Mouse (Mus musculus) neural tube, embryonic 11.5 days (tissue): ENCODE measurements around the gene Irf6. TPM values are rescaled to one million over a fixed set of nuclear protein-coding genes. Genes with fewer than 3 reads are reported as not detected.
A peak's percentile ranks its signal among the peaks of the same experiment; 100 is the strongest.

ENCODE experiments used
- ATAC-seq: fragments of 200-750 bp; cut with Nextera tagmentation; 2 replicates; pipeline ENCODE4 v1.8.0; 2017; ENCODE audit warnings: moderate number of reproducible peaks, mild to moderate bottlenecking, moderate TSS enrichment, moderate library complexity; ENCODE audit not compliant: insufficient read depth, low FRiP score, low TSS enrichment
- DNase-seq: peaks from one replicate; pipeline ENCODE4 v3.0.0-alpha.2; 2015; ENCODE audit warnings: low spot score
- H3K27ac ChIP-seq: fragments of 300-500 bp; sonication (generic); 2 replicates; pipeline ENCODE4 v1.5.1; 2014; ENCODE audit warnings: low read depth, mild to moderate bottlenecking, low read length
- H3K27me3 ChIP-seq: fragments of 300-500 bp; sonication (generic); 2 replicates; pipeline ENCODE4 v1.6.1; 2014; ENCODE audit warnings: mild to moderate bottlenecking, low read length, mixed read lengths; ENCODE audit not compliant: control insufficient read depth, insufficient read depth
- H3K36me3 ChIP-seq: fragments of 300-500 bp; sonication (generic); 2 replicates; pipeline ENCODE4 v1.6.1; 2014; ENCODE audit warnings: mild to moderate bottlenecking, low read length, moderate library complexity, mixed read lengths; ENCODE audit not compliant: control insufficient read depth, insufficient read depth
- H3K4me1 ChIP-seq: fragments of 300-500 bp; sonication (generic); 2 replicates; pipeline ENCODE4 v1.6.1; 2014; ENCODE audit warnings: low read length, mixed read lengths; ENCODE audit not compliant: control insufficient read depth, insufficient read depth
- H3K4me2 ChIP-seq: fragments of 300-500 bp; sonication (generic); 2 replicates; pipeline ENCODE4 v1.6.1; 2014; ENCODE audit warnings: low read depth, mild to moderate bottlenecking, moderate library complexity
- H3K4me3 ChIP-seq: fragments of 300-500 bp; sonication (generic); 2 replicates; pipeline ENCODE4 v1.5.1; 2014; ENCODE audit warnings: low read depth, low read length
- H3K9ac ChIP-seq: fragments of 300-500 bp; sonication (generic); 2 replicates; pipeline ENCODE4 v1.6.1; 2014; ENCODE audit warnings: mild to moderate bottlenecking, low read length
- H3K9me3 ChIP-seq: fragments of 300-500 bp; sonication (generic); 2 replicates; pipeline ENCODE4 v1.6.1; 2016; ENCODE audit warnings: low read length; ENCODE audit not compliant: control insufficient read depth
- WGBS: fragments of 180-500 bp; shearing (Covaris S2); extraction: QIAGEN DNeasy Blood & Tissue Kit; methylation state at CpG from one replicate; pipeline ENCODE4 v1.1.7; 2014; 5-methylcytosine and 5-hydroxymethylcytosine counted together
- polyA plus RNA-seq: library from polyadenylated mRNA; unstranded; fragments of >200 nt; fragmentation: Nextera tagmentation; extraction: Ambion mirVana; gene quantifications from 2 replicates; pipeline ENCODE4 v1.2.1, GENCODE M21; 2014

Gene Irf6
- polyA plus RNA-seq, 1 experiment from 2014 or later, result 5.5 TPM

DNA sequence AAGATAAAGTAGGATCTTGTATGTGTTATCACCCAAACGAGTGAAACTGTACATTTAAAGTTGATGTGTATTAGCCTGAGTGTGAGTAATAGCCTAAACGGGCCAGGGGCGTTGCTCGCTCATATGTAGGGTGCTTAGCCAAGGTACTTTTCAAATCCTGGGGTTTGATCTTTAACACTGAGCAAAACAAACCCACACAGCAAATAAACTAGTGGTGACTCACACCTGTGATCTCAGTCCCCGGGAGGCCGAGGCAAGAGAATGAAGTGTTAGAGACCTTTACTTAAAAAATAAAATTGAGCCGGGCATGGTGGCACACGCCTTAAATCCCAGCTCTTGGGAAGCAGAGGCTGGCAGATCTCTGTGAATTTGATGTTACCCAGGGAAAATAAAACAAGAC is 22.1 kb upstream of the Irf6 start:
- Histone ChIP-seq H3K9ac (peak overlapping the region; percentile 64; the same call in 1 of the 2 replicates), H3K4me3 (peak overlapping the region; percentile 97; the same call in 1 of the 2 replicates), H3K9me3 (no peaks in the 10 kb centered on the region), H3K36me3 (0 out of 2 replicates have a peak, but pooled peaks cover 3% of the 10 kb centered on the region), H3K27ac (no peak overlapping the region), H3K27me3 (no peaks in the 10 kb centered on the region), H3K4me2 (no peak overlapping the region; the same call in 1 of the 2 replicates), H3K4me1 (peaks cover 5% of the 10 kb centered on the region)
- ATAC-seq (0 out of 2 replicates have a peak, but pooled peaks have one; percentile 32), DNase-seq (no peak)
- WGBS, result 79% methylated on average over 8 of the region's 8 CpGs

DNA sequence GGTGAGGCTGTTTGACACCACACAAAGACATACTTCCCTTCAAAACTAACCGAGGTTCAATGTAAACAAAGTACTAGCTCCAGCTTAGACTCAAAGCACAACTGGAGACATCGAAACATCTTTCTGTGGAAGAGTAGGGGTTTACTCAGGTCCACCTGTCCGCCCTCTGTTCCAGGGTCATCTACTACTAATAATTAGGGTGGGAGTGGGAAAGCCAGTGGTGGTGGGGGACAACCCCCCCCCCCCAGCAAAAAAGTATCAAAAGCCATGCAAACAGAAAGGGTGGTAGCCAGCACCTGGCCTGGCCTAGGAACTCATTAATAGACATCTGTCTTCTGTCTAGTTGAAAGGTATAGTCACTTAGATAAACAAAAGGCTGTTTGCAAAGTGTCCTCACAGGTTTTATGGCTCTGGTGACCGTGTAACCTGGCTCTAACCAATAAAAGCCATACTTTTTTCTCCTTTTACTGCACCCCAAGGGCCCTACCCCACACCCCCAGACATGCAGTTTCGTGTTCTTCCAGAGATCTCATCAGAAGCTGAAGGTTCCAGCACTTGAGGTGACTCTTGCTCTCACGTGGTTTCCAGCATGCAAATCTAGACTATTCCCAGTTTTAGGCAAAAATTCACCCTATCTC is 21.5 kb upstream of the Irf6 start:
- DNase-seq (no peak), ATAC-seq (no peak)
- Histone ChIP-seq H3K9me3 (no peaks in the 10 kb centered on the region), H3K4me1 (peaks cover 5% of the 10 kb centered on the region), H3K27ac (no peak overlapping the region), H3K4me2 (no peak overlapping the region), H3K9ac (no peak overlapping the region), H3K4me3 (no peak overlapping the region), H3K36me3 (0 out of 2 replicates have a peak, but pooled peaks cover 3% of the 10 kb centered on the region), H3K27me3 (no peaks in the 10 kb centered on the region)
- WGBS, result 57% methylated on average over 6 of the region's 6 CpGs

DNA sequence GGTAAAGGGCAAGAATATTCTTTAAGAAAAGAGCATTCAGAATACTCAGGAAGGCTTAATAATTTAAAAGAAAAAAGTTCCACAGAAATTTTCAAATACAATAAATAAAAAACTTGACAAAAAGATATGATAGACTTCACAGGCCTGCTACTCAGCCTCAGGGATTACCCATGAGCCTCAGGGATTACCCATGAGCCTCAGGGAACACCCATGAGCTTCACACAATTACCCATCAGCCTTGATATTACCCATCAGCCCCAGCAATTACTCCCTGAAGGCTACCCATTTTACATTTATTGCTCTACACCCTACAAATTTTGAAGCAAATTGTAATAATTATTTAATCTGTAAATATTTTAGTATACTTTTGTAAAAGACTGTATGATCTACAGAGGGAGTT is 20.5 kb upstream of the Irf6 start:
- Histone ChIP-seq H3K4me3 (no peak overlapping the region), H3K27ac (no peak overlapping the region), H3K9ac (no peak overlapping the region), H3K36me3 (0 out of 2 replicates have a peak, but pooled peaks cover 3% of the 10 kb centered on the region), H3K4me1 (peaks cover 5% of the 10 kb centered on the region), H3K27me3 (no peaks in the 10 kb centered on the region), H3K4me2 (no peak overlapping the region), H3K9me3 (no peaks in the 10 kb centered on the region)
- ATAC-seq (no peak), DNase-seq (no peak)

DNA sequence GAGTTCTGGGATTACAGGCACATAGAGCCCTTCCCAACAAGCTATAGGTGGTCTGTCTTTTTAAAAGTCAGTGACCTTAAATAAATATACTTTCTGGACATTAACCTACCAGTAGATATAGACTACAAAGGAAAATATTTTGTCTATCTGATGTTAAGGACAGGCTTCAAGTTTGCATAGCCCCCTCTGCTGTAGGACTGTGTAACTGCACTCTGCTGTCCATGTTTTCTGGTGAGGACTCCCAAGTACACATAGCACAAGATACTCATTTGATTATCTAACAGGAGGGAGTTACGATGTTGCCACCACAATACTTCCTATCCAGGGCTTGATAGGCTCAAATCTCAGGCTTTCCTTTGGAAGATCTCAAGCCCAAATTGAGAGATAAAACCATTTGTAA is 19.2 kb upstream of the Irf6 start:
- Histone ChIP-seq H3K27ac (no peak overlapping the region), H3K9ac (no peak overlapping the region), H3K36me3 (no peaks in the 10 kb centered on the region), H3K4me2 (no peak overlapping the region), H3K27me3 (no peaks in the 10 kb centered on the region), H3K4me3 (no peak overlapping the region), H3K4me1 (peaks cover 5% of the 10 kb centered on the region), H3K9me3 (no peaks in the 10 kb centered on the region)
- ATAC-seq, result no peak
- WGBS, result 90% methylated on average over 1 of the region's 1 CpGs
- no peak for DNase-seq

DNA sequence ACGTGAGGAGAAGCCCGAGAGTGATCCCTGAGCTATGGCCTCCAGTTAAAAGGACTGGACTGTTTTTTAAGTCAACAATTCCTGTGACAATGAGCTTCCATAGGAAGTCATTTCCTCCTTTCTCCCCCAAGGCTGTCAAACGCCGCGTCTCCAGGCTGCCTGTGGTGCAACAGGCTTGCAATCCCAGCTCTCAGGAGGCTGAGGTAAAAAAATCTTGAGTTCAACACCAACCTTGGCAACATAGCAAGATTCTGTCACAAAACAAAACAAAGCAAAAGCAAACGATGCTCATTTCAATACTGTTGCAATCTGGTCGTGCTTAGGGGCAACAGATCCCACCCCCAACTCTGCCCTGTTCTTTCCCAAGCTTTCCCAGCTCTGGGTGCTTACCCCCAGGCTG is 14.8 kb upstream of the Irf6 start:
- Histone ChIP-seq H3K4me3 (no peak overlapping the region), H3K36me3 (no peaks in the 10 kb centered on the region), H3K9ac (no peak overlapping the region), H3K9me3 (no peaks in the 10 kb centered on the region), H3K27ac (no peak overlapping the region), H3K4me1 (no peaks in the 10 kb centered on the region), H3K4me2 (no peak overlapping the region), H3K27me3 (no peaks in the 10 kb centered on the region)
- DNase-seq (no peak), ATAC-seq (no peak)
- 48% methylated on average over 7 of the region's 7 CpGs for WGBS

DNA sequence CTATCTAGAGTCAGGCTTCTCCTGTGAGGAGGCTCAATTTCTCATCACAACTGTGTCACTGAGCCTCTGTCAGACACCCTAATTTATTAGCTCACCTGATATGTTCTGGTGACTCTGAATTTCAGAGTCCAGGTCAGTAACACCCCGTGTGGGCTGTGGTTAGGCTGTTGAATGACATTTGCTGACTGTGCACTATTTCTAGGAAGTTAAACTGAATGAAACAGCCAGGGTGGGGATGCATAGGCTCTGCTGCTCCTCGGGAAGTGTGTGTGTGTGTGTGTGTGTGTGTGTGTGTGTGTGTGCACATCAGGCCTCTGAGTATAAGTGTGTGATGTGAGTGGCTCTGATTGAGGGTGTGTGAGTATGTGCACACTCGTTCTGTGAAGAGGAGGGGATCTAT is 14.2 kb upstream of the Irf6 start:
- H3K27me3 ChIP-seq, result no peaks in the 10 kb centered on the region
- H3K4me2 ChIP-seq, result no peak overlapping the region
- H3K9ac ChIP-seq, result no peak overlapping the region
- ATAC-seq (no peak), DNase-seq (no peak)
- H3K36me3 ChIP-seq, result no peaks in the 10 kb centered on the region
- no peaks in the 10 kb centered on the region for H3K4me1 ChIP-seq
- H3K4me3 ChIP-seq, result no peak overlapping the region
- no peak overlapping the region for H3K27ac ChIP-seq
- no peaks in the 10 kb centered on the region for H3K9me3 ChIP-seq
- WGBS, result 65% methylated on average over 3 of the region's 3 CpGs

DNA sequence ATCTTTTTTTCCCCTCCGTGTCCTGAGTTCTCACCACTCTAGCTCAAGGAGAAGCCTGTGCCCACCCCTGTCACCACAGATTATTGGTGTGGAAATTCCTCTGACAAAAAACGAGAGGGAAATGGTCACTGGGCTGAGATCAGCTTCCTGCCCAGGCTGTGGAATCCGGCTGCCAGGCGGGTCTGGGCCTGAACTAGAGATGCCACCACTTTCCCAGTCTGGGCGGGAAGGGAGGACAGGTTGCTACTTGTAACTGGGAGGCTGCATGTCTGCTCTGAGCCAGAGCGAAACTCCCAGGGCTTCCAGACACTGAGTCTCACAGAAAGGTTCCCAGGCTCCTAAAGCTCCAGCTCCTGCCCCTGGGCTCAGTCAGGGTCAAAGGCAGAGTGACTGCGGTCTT is 11.8 kb upstream of the Irf6 start:
- H3K9ac ChIP-seq, result no peak overlapping the region
- DNase-seq (no peak), ATAC-seq (no peak)
- no peaks in the 10 kb centered on the region for H3K36me3 ChIP-seq
- H3K9me3 ChIP-seq, result no peaks in the 10 kb centered on the region
- no peak overlapping the region for H3K4me3 ChIP-seq
- no peak overlapping the region for H3K27ac ChIP-seq
- H3K4me2 ChIP-seq, result no peak overlapping the region
- WGBS, result 76% methylated on average over 7 of the region's 7 CpGs
- H3K27me3 ChIP-seq, result no peaks in the 10 kb centered on the region
- no peaks in the 10 kb centered on the region for H3K4me1 ChIP-seq

DNA sequence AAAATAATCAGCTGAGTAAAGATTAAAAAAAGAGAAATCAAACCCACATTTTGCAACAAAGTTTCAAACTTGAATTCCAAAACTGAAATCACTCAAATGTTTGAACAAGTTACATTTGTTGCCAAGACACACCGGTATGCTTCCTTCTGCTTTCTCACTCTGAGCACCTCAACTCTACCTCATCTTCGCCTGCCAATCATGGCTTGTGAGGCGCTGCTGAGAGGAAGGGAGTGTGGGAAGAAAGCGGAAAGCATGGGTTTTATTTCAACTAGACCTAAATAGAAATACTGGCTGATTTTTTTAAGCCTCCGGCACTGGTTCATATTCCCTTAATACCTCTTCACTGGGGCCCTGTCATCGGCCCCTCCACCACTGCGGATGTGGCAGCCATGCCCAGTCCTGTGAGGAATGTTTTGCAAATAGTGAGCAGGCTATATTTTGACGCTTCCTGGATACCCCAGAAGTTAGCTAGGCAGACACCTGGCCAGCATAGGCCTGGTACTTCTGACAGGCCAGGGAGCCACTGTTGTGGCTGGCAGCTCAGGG is 10.3 kb upstream of the Irf6 start:
- no peak for ATAC-seq
- 89% methylated on average over 8 of the region's 8 CpGs for WGBS
- no peaks in the 10 kb centered on the region for H3K9me3 ChIP-seq

DNA sequence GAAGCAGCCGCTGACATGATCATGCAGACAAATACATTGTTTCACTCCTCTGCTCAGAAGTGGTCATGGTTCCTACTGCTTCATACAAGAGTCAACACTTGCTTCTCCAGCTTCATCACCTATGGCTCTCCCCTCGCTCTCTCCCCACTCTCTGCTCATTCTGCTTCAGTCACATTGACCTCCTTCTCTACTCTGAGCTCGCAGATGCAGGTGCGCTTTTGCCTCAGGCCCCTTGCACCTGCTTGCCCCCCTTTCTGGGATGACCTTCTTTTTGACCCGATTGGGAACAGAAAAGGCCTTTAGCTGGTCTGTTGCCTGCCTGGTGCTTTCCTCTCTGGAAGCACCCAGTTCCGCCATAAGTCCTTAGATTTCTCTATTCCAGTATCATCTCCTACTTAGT is 8.4 kb upstream of the Irf6 start:
- H3K4me3 ChIP-seq, result no peak overlapping the region
- no peak overlapping the region for H3K4me2 ChIP-seq
- WGBS, result 91% methylated on average over 6 of the region's 6 CpGs
- DNase-seq (no peak), ATAC-seq (no peak)
- no peaks in the 10 kb centered on the region for H3K27me3 ChIP-seq
- H3K36me3 ChIP-seq, result no peaks in the 10 kb centered on the region
- no peak overlapping the region for H3K9ac ChIP-seq
- H3K4me1 ChIP-seq, result no peaks in the 10 kb centered on the region
- no peak overlapping the region for H3K27ac ChIP-seq
- no peaks in the 10 kb centered on the region for H3K9me3 ChIP-seq

More for the DNA sequence above, 10.3 kb upstream of the Irf6 start:
- Histone ChIP-seq H3K4me3 (no peak overlapping the region), H3K4me2 (no peak overlapping the region), H3K4me1 (no peaks in the 10 kb centered on the region), H3K27me3 (no peaks in the 10 kb centered on the region), H3K27ac (no peak overlapping the region), H3K36me3 (no peaks in the 10 kb centered on the region), H3K9ac (no peak overlapping the region)
- no peak for DNase-seq
